Mouse (Mus musculus) midbrain, embryonic 14.5 days (tissue): Measurements from ENCODE around the gene Acsl1. TPM values are rescaled to one million over a fixed set of nuclear protein-coding genes. Genes with fewer than 3 reads are reported as not detected.

Experiments used
- ATAC-seq: fragments of 200-750 bp; cut with Nextera tagmentation; 2 replicates; pipeline ENCODE4 v1.8.0; 2017; ENCODE audit warnings: moderate number of reproducible peaks, moderate library complexity; ENCODE audit not compliant: low FRiP score, low TSS enrichment
- DNase-seq: peaks from one replicate; pipeline ENCODE4 v3.0.0-alpha.2; 2015
- H3K27ac ChIP-seq: fragments of 300-500 bp; sonication (generic); replicated peaks from 2 replicates; pipeline ENCODE4 v1.5.1; 2014; ENCODE audit warnings: mild to moderate bottlenecking, low read depth, low read length, moderate library complexity
- H3K27me3 ChIP-seq: fragments of 300-500 bp; sonication (generic); 2 replicates; pipeline ENCODE4 v1.6.1; 2014; ENCODE audit warnings: low read length, control low read depth, mixed read lengths; ENCODE audit not compliant: control insufficient read depth, insufficient read depth
- H3K36me3 ChIP-seq: fragments of 300-500 bp; sonication (generic); 2 replicates; pipeline ENCODE4 v1.6.1; 2014; ENCODE audit warnings: low read length, control low read depth; ENCODE audit not compliant: control insufficient read depth, insufficient read depth
- H3K4me1 ChIP-seq: fragments of 300-500 bp; sonication (generic); 2 replicates; pipeline ENCODE4 v1.6.1; 2014; ENCODE audit warnings: mild to moderate bottlenecking, antibody characterized with exemption, low read length, control low read depth; ENCODE audit not compliant: control insufficient read depth, insufficient read depth
- H3K4me2 ChIP-seq: fragments of 300-500 bp; sonication (generic); 2 replicates; pipeline ENCODE4 v1.6.1; 2014; ENCODE audit warnings: mild to moderate bottlenecking, low read length, moderate library complexity
- H3K4me3 ChIP-seq: fragments of 300-500 bp; sonication (generic); replicated peaks from 2 replicates; pipeline ENCODE4 v1.5.1; 2014; ENCODE audit warnings: low read depth, low read length
- H3K9ac ChIP-seq: fragments of 300-500 bp; sonication (generic); replicated peaks from 2 replicates; pipeline ENCODE4 v1.6.1; 2014; ENCODE audit warnings: mild to moderate bottlenecking, low read length, moderate library complexity
- H3K9me3 ChIP-seq: fragments of 300-500 bp; sonication (generic); 2 replicates; pipeline ENCODE4 v1.6.1; 2016; ENCODE audit warnings: low read length, control low read depth, mixed read lengths; ENCODE audit not compliant: control insufficient read depth
- WGBS: fragments of 180-500 bp; shearing (Covaris S2); extraction: QIAGEN DNeasy Blood & Tissue Kit; methylation state at CpG from one replicate; pipeline ENCODE4 v1.1.7; 2014; 5-methylcytosine and 5-hydroxymethylcytosine counted together
- polyA plus RNA-seq: library from polyadenylated mRNA; unstranded; fragments of >200 nt; fragmentation: Nextera tagmentation; extraction: Ambion mirVana; gene quantifications from 2 replicates; pipeline ENCODE4 v1.2.1, GENCODE M21; 2014

Gene Acsl1
- polyA plus RNA-seq, 1 experiment from 2014 or later: 20.0 TPM

- H3K27ac ChIP-seq: no peak overlapping the region
- H3K4me1 ChIP-seq: no peaks in the 10 kb centered on the region
- no peak overlapping the region for H3K4me2 ChIP-seq
- ATAC-seq (no peak), DNase-seq (no peak)
- peaks cover 3% of the 10 kb centered on the region; the same call in 1 of the 2 replicates for H3K36me3 ChIP-seq
- H3K4me3 ChIP-seq: no peak overlapping the region
- WGBS: 87% methylated on average over 14 of the region's 14 CpGs
- H3K9me3 ChIP-seq: no peaks in the 10 kb centered on the region
- no peak overlapping the region for H3K9ac ChIP-seq
- H3K27me3 ChIP-seq: no peaks in the 10 kb centered on the region
Observed at GRCm38 (mm10) chr8:46508488-46509395, 37.9 kb downstream of the Acsl1 start.

- Histone ChIP-seq H3K27me3 (no peaks in the 10 kb centered on the region), H3K4me1 (no peaks in the 10 kb centered on the region), H3K4me2 (no peak overlapping the region), H3K9me3 (no peaks in the 10 kb centered on the region), H3K27ac (no peak overlapping the region), H3K36me3 (peaks cover 5% of the 10 kb centered on the region; the same call in 1 of the 2 replicates), H3K9ac (no peak overlapping the region), H3K4me3 (no peak overlapping the region)
- DNase-seq (no peak), ATAC-seq (no peak)
- WGBS: 92% methylated on average over 3 of the region's 3 CpGs
Observed at GRCm38 (mm10) chr8:46509474-46509873, 38.6 kb downstream of the Acsl1 start.

GRCm38 (mm10) chr8:46511336-46511735 lies 40.5 kb downstream of the Acsl1 start:
- Histone ChIP-seq H3K4me2 (no peak overlapping the region), H3K9me3 (no peaks in the 10 kb centered on the region), H3K4me1 (no peaks in the 10 kb centered on the region), H3K36me3 (peaks cover 5% of the 10 kb centered on the region; the same call in 1 of the 2 replicates), H3K27ac (no peak overlapping the region), H3K9ac (no peak overlapping the region), H3K27me3 (no peaks in the 10 kb centered on the region), H3K4me3 (no peak overlapping the region)
- DNase-seq (no peak), ATAC-seq (no peak)
- WGBS: 70% methylated on average over 9 of the region's 9 CpGs

GRCm38 (mm10) chr8:46512538-46512937 lies 41.7 kb downstream of the Acsl1 start:
- Histone ChIP-seq H3K9ac (no peak overlapping the region), H3K4me1 (no peaks in the 10 kb centered on the region), H3K4me2 (no peak overlapping the region), H3K27me3 (no peaks in the 10 kb centered on the region), H3K9me3 (no peaks in the 10 kb centered on the region), H3K27ac (no peak overlapping the region), H3K36me3 (peaks cover 5% of the 10 kb centered on the region; the same call in 1 of the 2 replicates), H3K4me3 (no peak overlapping the region)
- WGBS: 73% methylated on average over 8 of the region's 8 CpGs
- ATAC-seq (no peak), DNase-seq (no peak)

- peaks cover 5% of the 10 kb centered on the region for H3K36me3 ChIP-seq
- H3K27ac ChIP-seq: no peak overlapping the region
- no peak for ATAC-seq
- H3K9me3 ChIP-seq: no peaks in the 10 kb centered on the region
- H3K4me1 ChIP-seq: no peaks in the 10 kb centered on the region
- no peak for DNase-seq
- H3K4me3 ChIP-seq: no peak overlapping the region
- H3K27me3 ChIP-seq: no peaks in the 10 kb centered on the region
- H3K4me2 ChIP-seq: no peak overlapping the region
- no peak overlapping the region for H3K9ac ChIP-seq
- WGBS: 93% methylated on average over 1 of the region's 1 CpGs
Observed at GRCm38 (mm10) chr8:46514027-46514426, 43.2 kb downstream of the Acsl1 start.

- no peaks in the 10 kb centered on the region for H3K27me3 ChIP-seq
- H3K9ac ChIP-seq: no peak overlapping the region
- DNase-seq: no peak
- no peak overlapping the region for H3K4me2 ChIP-seq
- no peaks in the 10 kb centered on the region for H3K9me3 ChIP-seq
- H3K36me3 ChIP-seq: peaks cover 3% of the 10 kb centered on the region; the same call in 1 of the 2 replicates
- no peak for ATAC-seq
- WGBS: 93% methylated on average over 6 of the region's 6 CpGs
- H3K4me3 ChIP-seq: no peak overlapping the region
- H3K4me1 ChIP-seq: no peaks in the 10 kb centered on the region
- no peak overlapping the region for H3K27ac ChIP-seq
Observed at GRCm38 (mm10) chr8:46520667-46521066, 49.8 kb downstream of the Acsl1 start.

- no peak overlapping the region for H3K27ac ChIP-seq
- 0 out of 2 replicates have a peak, but pooled peaks cover 5% of the 10 kb centered on the region for H3K36me3 ChIP-seq
- no peaks in the 10 kb centered on the region for H3K9me3 ChIP-seq
- H3K27me3 ChIP-seq: no peaks in the 10 kb centered on the region
- no peaks in the 10 kb centered on the region for H3K4me1 ChIP-seq
- H3K4me2 ChIP-seq: no peak overlapping the region
- no peak overlapping the region for H3K9ac ChIP-seq
- ATAC-seq (no peak), DNase-seq (no peak)
- WGBS: 88% methylated on average over 8 of the region's 8 CpGs
- no peak overlapping the region for H3K4me3 ChIP-seq
Observed at GRCm38 (mm10) chr8:46526098-46526497, 55.3 kb downstream of the Acsl1 start.

GRCm38 (mm10) chr8:46526821-46527220 lies 56.0 kb downstream of the Acsl1 start:
- DNase-seq (peak; percentile 55), ATAC-seq (0 out of 2 replicates have a peak, but pooled peaks have one; percentile 34)
- H3K9ac ChIP-seq: no peak overlapping the region
- H3K4me3 ChIP-seq: no peak overlapping the region
- no peak overlapping the region for H3K27ac ChIP-seq
- no peaks in the 10 kb centered on the region for H3K9me3 ChIP-seq
- 64% methylated on average over 10 of the region's 10 CpGs for WGBS
- no peak overlapping the region for H3K4me2 ChIP-seq
- 0 out of 2 replicates have a peak, but pooled peaks cover 5% of the 10 kb centered on the region for H3K36me3 ChIP-seq
- H3K27me3 ChIP-seq: no peaks in the 10 kb centered on the region
- H3K4me1 ChIP-seq: no peaks in the 10 kb centered on the region

- Histone ChIP-seq H3K27me3 (no peaks in the 10 kb centered on the region), H3K27ac (no peak overlapping the region), H3K4me1 (no peaks in the 10 kb centered on the region), H3K4me2 (no peak overlapping the region), H3K9ac (no peak overlapping the region), H3K36me3 (0 out of 2 replicates have a peak, but pooled peaks cover 7% of the 10 kb centered on the region), H3K4me3 (no peak overlapping the region), H3K9me3 (no peaks in the 10 kb centered on the region)
- no peak for DNase-seq
- WGBS: 80% methylated on average over 4 of the region's 4 CpGs
- no peak for ATAC-seq
Observed at GRCm38 (mm10) chr8:46529508-46529907, 58.7 kb downstream of the Acsl1 start.
